Mouse (Mus musculus) intestine, embryonic 16.5 days (tissue): ENCODE measurements around the gene Med20. TPM values are rescaled to one million over a fixed set of nuclear protein-coding genes. Genes with fewer than 3 reads are reported as not detected.

Experiments used
- ATAC-seq: fragments of 200-750 bp; cut with Nextera tagmentation; 2 replicates; pipeline ENCODE4 v1.8.0; 2017; ENCODE audit warnings: moderate TSS enrichment, moderate library complexity
- H3K27ac ChIP-seq: fragments of 300-500 bp; sonication (generic); 2 replicates; pipeline ENCODE4 v1.5.1; 2014; ENCODE audit warnings: mild to moderate bottlenecking, low read length
- H3K27me3 ChIP-seq: fragments of 300-500 bp; sonication (generic); replicated peaks from 2 replicates; pipeline ENCODE4 v1.6.1; 2014; ENCODE audit warnings: low read length, control low read depth, mixed read lengths; ENCODE audit not compliant: control insufficient read depth, insufficient read depth
- H3K36me3 ChIP-seq: fragments of 300-500 bp; sonication (generic); 2 replicates; pipeline ENCODE4 v1.6.1; 2014; ENCODE audit warnings: low read length, control low read depth; ENCODE audit not compliant: control insufficient read depth, insufficient read depth
- H3K4me1 ChIP-seq: fragments of 300-500 bp; sonication (generic); 2 replicates; pipeline ENCODE4 v1.6.1; 2014; ENCODE audit warnings: low read length, control low read depth, mixed read lengths; ENCODE audit not compliant: control insufficient read depth, insufficient read depth
- H3K4me2 ChIP-seq: fragments of 300-500 bp; sonication (generic); 2 replicates; pipeline ENCODE4 v1.6.1; 2014; ENCODE audit warnings: low read depth, low read length, control low read depth
- H3K4me3 ChIP-seq: fragments of 300-500 bp; sonication (generic); 2 replicates; pipeline ENCODE4 v1.5.1; 2014; ENCODE audit warnings: mild to moderate bottlenecking, low read length
- H3K9ac ChIP-seq: fragments of 300-500 bp; sonication (generic); 2 replicates; pipeline ENCODE4 v1.6.1; 2014; ENCODE audit warnings: low read depth, low read length
- H3K9me3 ChIP-seq: fragments of 300-500 bp; sonication (generic); 2 replicates; pipeline ENCODE4 v1.6.1; 2016; ENCODE audit warnings: low read length, control low read depth; ENCODE audit not compliant: control insufficient read depth
- WGBS: fragments of 180-500 bp; shearing (Covaris S2); extraction: QIAGEN DNeasy Blood & Tissue Kit; methylation state at CpG from one replicate; pipeline ENCODE4 v1.1.7; 2014; 5-methylcytosine and 5-hydroxymethylcytosine counted together
- polyA plus RNA-seq: library from polyadenylated mRNA; unstranded; fragments of >200 nt; fragmentation: Nextera tagmentation; extraction: Ambion mirVana; gene quantifications from 2 replicates; pipeline ENCODE4 v1.2.1, GENCODE M21; 2015

The Med20 gene
- polyA plus RNA-seq, 1 experiment from 2014 or later: 41.4 TPM

DNA sequence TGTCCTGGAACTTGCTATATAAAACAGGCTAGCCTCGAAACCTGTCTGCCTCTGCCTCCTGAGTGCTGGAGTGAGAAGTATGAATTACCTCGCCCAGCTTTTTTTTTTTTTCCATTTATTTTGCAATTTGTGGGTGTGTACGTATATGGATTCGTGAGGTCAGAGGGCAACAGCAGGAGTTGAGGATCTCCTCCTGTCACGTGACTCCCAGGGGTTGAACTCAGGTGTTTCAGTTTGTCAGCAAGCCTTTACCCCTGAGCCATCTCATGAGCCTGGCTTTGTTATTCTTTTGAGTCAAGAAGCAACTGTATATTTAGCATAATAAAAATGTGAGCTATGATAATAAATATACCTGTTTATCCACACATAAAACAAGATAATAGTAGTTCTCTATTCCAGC lies 44.3 kb downstream of the Med20 start:
- no peak overlapping the region for H3K4me3 ChIP-seq
- H3K27me3 ChIP-seq: no peaks in the 10 kb centered on the region
- no peak for ATAC-seq
- H3K4me1 ChIP-seq: peaks cover 2% of the 10 kb centered on the region; the same call in 1 of the 2 replicates
- no peaks in the 10 kb centered on the region for H3K36me3 ChIP-seq
- H3K27ac ChIP-seq: no peak overlapping the region
- H3K4me2 ChIP-seq: no peak overlapping the region
- no peak overlapping the region for H3K9ac ChIP-seq
- H3K9me3 ChIP-seq: no peaks in the 10 kb centered on the region
- WGBS: 77% methylated on average over 5 of the region's 5 CpGs

DNA sequence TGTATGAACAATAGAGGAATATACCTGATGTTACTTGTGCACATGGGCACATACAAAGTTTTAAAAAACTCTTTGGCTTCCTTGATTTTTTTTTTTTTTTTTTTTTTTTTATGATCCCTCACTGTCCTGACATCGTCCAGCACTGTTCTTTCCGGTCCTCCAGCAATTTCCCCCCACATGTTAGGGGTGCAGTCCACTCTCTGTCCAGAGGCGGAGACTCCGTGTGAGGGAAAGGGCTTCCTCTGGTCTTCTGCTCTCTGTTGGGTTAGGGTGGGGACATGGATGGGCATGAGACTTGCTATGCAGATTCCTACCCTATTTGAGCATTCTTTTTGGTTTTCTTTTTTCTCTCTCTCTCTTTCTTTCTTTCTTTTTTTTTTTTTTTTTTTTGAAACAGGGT lies 46.5 kb downstream of the Med20 start:
- 75% methylated on average over 4 of the region's 4 CpGs for WGBS
- Histone ChIP-seq H3K4me2 (no peak overlapping the region), H3K9ac (no peak overlapping the region), H3K4me3 (no peak overlapping the region), H3K27me3 (no peaks in the 10 kb centered on the region), H3K27ac (no peak overlapping the region), H3K9me3 (no peaks in the 10 kb centered on the region), H3K36me3 (no peaks in the 10 kb centered on the region), H3K4me1 (peaks cover 2% of the 10 kb centered on the region; the same call in 1 of the 2 replicates)
- no peak for ATAC-seq

DNA sequence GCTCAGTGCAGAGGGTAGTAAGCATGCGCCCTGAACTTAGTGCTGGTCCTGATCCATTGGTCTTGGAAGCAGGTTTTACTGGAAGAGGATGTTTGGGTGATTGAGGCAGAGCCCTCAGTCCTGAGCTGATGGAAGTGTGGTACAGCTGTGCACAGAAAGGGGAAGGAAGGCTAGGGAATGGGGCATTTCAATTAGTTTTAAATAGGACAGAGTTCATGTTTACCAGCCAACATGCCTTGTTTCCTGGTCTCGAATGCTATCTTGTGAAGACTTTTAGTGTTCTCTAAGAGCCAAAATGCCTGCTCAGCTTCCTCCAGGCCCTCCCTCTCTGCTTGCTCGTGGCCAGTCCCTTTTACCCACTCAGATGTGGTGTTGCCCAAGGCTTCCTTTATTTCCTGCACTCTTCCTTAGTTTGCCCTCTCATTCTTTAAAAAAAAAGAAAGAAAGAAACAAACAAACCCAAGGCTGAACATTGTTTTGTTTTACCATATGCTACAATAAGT lies 47.4 kb downstream of the Med20 start:
- H3K4me2 ChIP-seq: no peak overlapping the region

DNA sequence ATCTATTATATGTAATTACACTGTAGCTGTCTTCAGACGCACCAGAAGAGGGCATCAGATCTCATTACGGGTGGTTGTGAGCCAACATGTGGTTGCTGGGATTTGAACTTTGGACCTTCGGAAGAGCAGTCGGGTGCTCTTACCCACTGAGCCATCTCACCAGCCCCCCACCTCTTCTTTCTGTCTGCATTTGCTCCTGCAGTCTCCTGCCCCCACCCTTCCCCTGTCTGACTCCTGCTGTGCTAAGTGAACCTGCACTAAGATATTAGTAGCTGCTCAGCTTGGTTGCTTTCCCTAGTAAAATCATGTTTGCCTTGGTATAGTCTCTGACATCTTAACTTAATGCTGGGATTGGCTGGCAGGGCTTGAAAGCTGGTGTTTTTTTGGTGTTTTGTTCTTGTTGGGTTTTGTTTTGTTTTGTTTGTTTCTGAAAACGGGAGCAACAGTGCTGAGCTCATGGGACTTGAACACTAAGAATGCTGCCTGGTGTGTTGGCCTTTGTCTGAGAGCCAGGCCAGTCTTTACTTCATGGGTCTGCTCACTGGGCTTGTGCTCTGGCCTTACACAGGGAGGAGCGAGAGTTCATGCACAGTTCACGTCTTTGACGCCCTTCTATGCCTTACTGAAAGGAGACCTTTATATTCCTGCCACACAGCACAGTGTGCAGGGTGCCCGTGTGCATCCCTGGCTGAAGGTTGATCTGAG lies 51.8 kb downstream of the Med20 start:
- no peak overlapping the region for H3K4me3 ChIP-seq
- no peaks in the 10 kb centered on the region for H3K9me3 ChIP-seq
- 65% methylated on average over 9 of the region's 9 CpGs for WGBS
- H3K27me3 ChIP-seq: no peaks in the 10 kb centered on the region
- no peak overlapping the region for H3K4me2 ChIP-seq
- H3K9ac ChIP-seq: no peak overlapping the region
- H3K36me3 ChIP-seq: no peaks in the 10 kb centered on the region
- ATAC-seq: no peak
- H3K27ac ChIP-seq: no peak overlapping the region
- no peaks in the 10 kb centered on the region for H3K4me1 ChIP-seq

More for the DNA sequence above, 47.4 kb downstream of the Med20 start:
- WGBS: 67% methylated on average over 3 of the region's 3 CpGs
- H3K9me3 ChIP-seq: no peaks in the 10 kb centered on the region
- no peak for ATAC-seq
- no peaks in the 10 kb centered on the region for H3K27me3 ChIP-seq
- H3K9ac ChIP-seq: no peak overlapping the region
- H3K36me3 ChIP-seq: no peaks in the 10 kb centered on the region
- H3K27ac ChIP-seq: no peak overlapping the region
- no peak overlapping the region for H3K4me3 ChIP-seq
- peaks cover 2% of the 10 kb centered on the region; the same call in 1 of the 2 replicates for H3K4me1 ChIP-seq

DNA sequence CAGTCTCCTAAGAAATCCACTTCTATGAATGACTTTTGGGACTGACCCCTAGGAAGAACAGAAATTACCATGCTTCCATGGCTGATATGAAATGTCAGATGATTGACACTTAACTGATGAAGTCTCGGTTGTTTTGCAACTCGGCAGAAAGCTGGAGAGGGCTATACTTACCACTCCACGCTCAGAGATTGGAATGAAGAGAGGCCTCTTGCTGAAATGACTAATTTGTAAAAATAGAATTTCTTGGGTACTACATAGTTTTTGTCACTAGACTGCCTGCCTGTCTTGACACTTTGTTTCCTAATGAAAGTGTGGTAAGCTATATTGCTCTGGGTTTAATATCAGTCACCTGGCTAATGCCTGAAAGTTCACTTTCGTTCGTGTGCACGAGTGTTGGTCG lies 53.1 kb downstream of the Med20 start:
- Histone ChIP-seq H3K4me2 (no peak overlapping the region), H3K27ac (no peak overlapping the region), H3K9me3 (no peaks in the 10 kb centered on the region), H3K27me3 (no peaks in the 10 kb centered on the region), H3K4me1 (no peaks in the 10 kb centered on the region), H3K36me3 (no peaks in the 10 kb centered on the region), H3K9ac (no peak overlapping the region), H3K4me3 (no peak overlapping the region)
- ATAC-seq: no peak
- WGBS: 84% methylated on average over 7 of the region's 7 CpGs

DNA sequence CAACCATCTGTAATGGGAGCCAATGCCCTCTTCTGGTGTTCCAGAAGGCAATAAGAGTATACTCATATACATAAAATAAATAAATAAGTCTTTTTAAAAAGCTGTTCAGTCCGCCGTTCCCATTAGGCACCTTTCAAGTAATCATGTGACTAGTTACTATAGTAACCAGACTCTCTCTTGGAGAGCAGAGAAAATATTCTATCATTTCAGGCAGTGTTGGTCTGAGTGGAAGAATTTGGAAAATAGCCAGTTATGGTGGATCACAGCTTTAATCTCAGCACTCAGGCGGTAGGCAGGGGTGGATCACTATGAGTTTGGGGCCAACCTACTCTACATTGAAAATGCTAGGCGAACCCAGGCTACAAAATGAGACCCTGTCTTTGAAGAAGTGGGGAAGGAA lies 57.8 kb downstream of the Med20 start:
- 67% methylated on average over 4 of the region's 4 CpGs for WGBS
- Histone ChIP-seq H3K4me1 (peaks cover 9% of the 10 kb centered on the region), H3K4me3 (no peak overlapping the region)

DNA sequence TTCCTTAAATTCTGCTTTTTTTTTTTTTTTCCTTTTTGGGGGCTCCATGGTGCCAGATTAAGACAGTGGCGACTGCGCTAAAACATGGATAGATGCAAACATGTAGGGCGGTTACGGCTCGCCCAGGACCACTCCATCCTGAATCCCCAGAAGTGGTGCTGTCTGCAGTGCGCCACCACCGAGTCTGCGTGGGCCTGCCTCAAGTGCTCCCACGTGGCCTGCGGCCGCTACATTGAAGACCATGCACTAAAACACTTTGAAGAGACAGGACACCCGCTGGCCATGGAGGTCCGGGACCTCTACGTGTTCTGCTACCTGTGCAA lies 60.6 kb downstream of the Med20 start:
- peaks cover 9% of the 10 kb centered on the region for H3K4me1 ChIP-seq
- no peaks in the 10 kb centered on the region for H3K9me3 ChIP-seq
- H3K4me2 ChIP-seq: peak overlapping the region; percentile 86
- peak overlapping the region; percentile 49 for H3K4me3 ChIP-seq
- WGBS: 37% methylated on average over 14 of the region's 14 CpGs
- no peaks in the 10 kb centered on the region for H3K27me3 ChIP-seq
- H3K36me3 ChIP-seq: peaks cover 4% of the 10 kb centered on the region
- H3K9ac ChIP-seq: peak overlapping the region; percentile 65
- H3K27ac ChIP-seq: no peak overlapping the region
- peak; percentile 37 for ATAC-seq

More for the DNA sequence above, 57.8 kb downstream of the Med20 start:
- H3K36me3 ChIP-seq: no peaks in the 10 kb centered on the region
- no peaks in the 10 kb centered on the region for H3K27me3 ChIP-seq
- no peaks in the 10 kb centered on the region for H3K9me3 ChIP-seq
- no peak for ATAC-seq
- no peak overlapping the region for H3K27ac ChIP-seq
- H3K9ac ChIP-seq: no peak overlapping the region
- H3K4me2 ChIP-seq: no peak overlapping the region

DNA sequence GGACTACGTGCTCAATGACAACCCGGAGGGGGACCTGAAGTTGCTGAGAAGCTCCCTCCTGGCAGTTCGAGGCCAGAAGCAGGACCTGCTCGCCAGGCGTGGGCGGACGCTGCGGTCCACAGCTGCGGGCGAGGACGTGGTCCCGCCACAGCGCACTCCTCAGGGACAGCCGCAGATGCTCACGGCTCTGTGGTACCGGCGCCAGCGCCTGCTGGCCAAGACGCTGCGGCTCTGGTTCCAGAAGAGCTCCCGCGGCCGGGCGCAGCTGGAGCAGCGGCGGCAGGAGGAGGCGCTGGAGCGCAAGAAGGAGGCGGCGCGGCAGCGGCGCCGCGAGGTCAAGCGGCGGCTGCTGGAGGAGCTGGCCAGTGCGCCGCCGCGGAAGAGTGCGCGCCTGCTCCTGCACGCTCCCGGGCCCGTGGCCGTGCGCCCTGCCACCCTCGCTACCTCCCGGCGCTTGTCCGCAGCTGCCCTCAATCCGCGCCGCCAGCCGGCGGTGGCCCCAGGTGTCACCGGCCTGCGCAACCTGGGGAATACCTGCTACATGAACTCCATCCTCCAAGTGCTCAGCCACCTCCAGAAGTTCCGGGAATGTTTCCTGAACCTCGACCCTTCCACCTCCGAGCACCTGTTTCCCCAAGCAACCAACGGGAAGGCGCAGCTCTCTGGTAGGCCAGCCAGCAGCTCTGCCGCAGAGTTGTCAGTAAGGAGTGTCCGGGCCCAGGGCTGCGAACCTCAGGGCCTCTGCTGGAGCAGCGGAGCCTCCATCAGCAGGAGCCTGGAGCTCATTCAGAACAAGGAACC lies 61.1 kb downstream of the Med20 start:
- Histone ChIP-seq H3K27ac (no peak overlapping the region), H3K36me3 (peaks cover 4% of the 10 kb centered on the region), H3K27me3 (no peaks in the 10 kb centered on the region), H3K4me2 (peak overlapping the region; percentile 86), H3K9ac (peak overlapping the region; percentile 65), H3K4me1 (peaks cover 9% of the 10 kb centered on the region), H3K9me3 (no peaks in the 10 kb centered on the region), H3K4me3 (peak overlapping the region; percentile 49)
- ATAC-seq: peak; percentile 84
- WGBS: 9% methylated on average over 63 of the region's 68 CpGs
